Mouse (Mus musculus): Measurements from ENCODE around the gene Sec31b. TPM values are rescaled to one million over a fixed set of nuclear protein-coding genes. Genes with fewer than 3 reads are reported as not detected.
A peak's percentile ranks its signal among the peaks of the same experiment; 100 is the strongest.

Sec31b gene
- polyA plus RNA-seq, 1 experiment from 2014 or later = 1.0 TPM

DNA sequence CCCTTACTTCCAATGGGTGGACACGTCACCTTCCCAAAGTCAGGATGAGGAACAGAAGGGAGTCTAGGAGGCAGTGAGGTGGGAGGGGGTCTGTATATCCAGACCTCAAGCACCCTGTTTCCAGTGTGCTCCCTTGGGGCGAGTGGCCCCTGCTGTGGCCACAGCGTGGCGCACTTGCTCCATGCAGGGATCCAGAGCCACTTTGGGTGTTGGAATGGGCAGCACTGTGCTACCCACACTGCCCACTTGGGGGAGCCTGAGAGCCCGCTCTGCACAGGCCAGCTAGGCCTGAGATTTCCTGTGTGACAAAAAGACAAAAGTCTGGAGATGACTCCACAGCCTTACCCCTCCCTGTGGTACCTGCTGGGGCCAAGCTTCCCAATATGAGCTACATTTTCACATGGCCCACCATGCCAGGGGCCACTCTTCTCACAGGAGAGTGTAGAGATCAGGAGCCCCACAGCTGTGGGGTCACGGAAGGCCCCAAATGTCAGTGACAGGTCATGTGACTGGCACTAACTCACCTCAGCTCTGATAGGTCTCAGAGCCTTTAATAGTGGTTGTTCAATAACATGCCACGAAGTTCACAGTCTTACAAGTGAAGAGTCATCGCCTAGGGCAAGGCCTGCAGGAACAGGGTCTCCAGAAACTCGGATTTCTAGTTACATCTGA, 37.1 kb upstream of the Sec31b start:
- H3K27ac ChIP-seq = no peak overlapping the region
- ATAC-seq (replicated peaks; ENCODE audit: low FRiP score, low read depth) = peak; percentile 72
- WGBS = 29% methylated on average over 9 of the region's 9 CpGs
- H3K4me2 ChIP-seq (ENCODE audit: low read length) = no peak overlapping the region
- H3K4me1 ChIP-seq (replicated peaks; ENCODE audit: insufficient read depth, low read length) = no peaks in the 10 kb centered on the region
- DNase-seq (ENCODE audit: low spot score) = peak; percentile 90
- no peaks in the 10 kb centered on the region for H3K27me3 ChIP-seq (ENCODE audit: insufficient read depth, low read length)
- H3K4me3 ChIP-seq (replicated peaks; ENCODE audit: low read depth, low read length) = no peak overlapping the region
- no peaks in the 10 kb centered on the region for H3K9me3 ChIP-seq (replicated peaks; ENCODE audit: low read length)
- H3K9ac ChIP-seq (ENCODE audit: low read depth, low read length) = no peak overlapping the region
- H3K36me3 ChIP-seq (ENCODE audit: insufficient read depth, low read length) = no peaks in the 10 kb centered on the region
- peak; percentile 100 for TF ChIP-seq CTCF (IDR thresholded peaks at IDR 0.05; ENCODE audit: low read depth)

DNA sequence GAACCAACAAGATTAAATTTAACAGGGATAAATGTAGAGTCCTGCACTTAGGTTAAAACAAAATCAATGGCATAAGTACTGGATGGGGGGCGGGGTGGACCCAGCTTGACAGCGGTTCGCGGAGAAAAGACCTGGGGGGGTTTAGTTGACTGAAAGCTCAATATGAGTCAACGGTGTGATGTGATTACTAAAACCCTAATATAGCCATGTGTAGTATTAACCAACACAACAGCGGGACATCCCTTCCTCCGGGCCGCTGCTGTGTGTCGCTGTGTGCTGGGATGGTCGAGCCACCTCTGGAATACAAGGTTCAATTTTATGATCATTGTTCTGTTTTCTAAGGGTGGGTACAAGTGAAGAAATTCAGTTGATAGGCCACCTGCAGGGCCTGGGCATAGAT, 36.4 kb upstream of the Sec31b start:
- WGBS = 84% methylated on average over 10 of the region's 10 CpGs
- no peak for ATAC-seq (replicated peaks; ENCODE audit: low FRiP score, low read depth)
- no peaks in the 10 kb centered on the region for H3K9me3 ChIP-seq (replicated peaks; ENCODE audit: low read length)

DNA sequence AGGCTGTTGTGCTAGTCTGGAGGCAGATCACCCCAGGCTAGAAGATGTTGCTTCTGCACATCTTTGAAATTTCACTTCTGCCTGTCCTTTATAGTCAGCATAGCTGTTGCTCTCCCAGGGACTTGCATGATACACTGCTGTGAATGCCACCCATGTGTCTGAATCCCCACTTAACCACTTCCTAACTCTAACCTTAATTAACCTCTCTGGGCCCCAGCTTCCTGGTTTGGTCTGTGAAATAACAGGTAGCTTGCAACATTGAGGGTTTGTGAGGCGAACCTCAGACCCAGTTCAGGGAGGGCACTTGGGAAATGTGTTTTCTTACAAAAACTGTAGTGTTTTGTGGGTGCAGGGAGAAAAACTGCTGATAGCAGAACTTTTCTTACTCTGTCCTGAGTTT, 32.4 kb upstream of the Sec31b start:
- no peaks in the 10 kb centered on the region for H3K9me3 ChIP-seq (replicated peaks; ENCODE audit: low read length)
- TF ChIP-seq CTCF (IDR thresholded peaks at IDR 0.05; ENCODE audit: low read depth) = no peak
- no peak overlapping the region for H3K27ac ChIP-seq
- no peaks in the 10 kb centered on the region for H3K27me3 ChIP-seq (ENCODE audit: insufficient read depth, low read length)
- DNase-seq (ENCODE audit: low spot score) (no peak), ATAC-seq (replicated peaks; ENCODE audit: low FRiP score, low read depth) (no peak)
- no peak overlapping the region for H3K4me3 ChIP-seq (replicated peaks; ENCODE audit: low read depth, low read length)
- H3K9ac ChIP-seq (ENCODE audit: low read depth, low read length) = no peak overlapping the region
- 0 out of 2 replicates have a peak, but pooled peaks cover 3% of the 10 kb centered on the region for H3K36me3 ChIP-seq (ENCODE audit: insufficient read depth, low read length)
- H3K4me2 ChIP-seq (ENCODE audit: low read length) = no peak overlapping the region
- H3K4me1 ChIP-seq (replicated peaks; ENCODE audit: insufficient read depth, low read length) = no peaks in the 10 kb centered on the region
- 58% methylated on average over 1 of the region's 1 CpGs for WGBS

More for the DNA sequence above, 36.4 kb upstream of the Sec31b start:
- no peaks in the 10 kb centered on the region for H3K4me1 ChIP-seq (replicated peaks; ENCODE audit: insufficient read depth, low read length)
- H3K27me3 ChIP-seq (ENCODE audit: insufficient read depth, low read length) = no peaks in the 10 kb centered on the region
- no peaks in the 10 kb centered on the region for H3K36me3 ChIP-seq (ENCODE audit: insufficient read depth, low read length)
- no peak overlapping the region for H3K27ac ChIP-seq
- no peak overlapping the region for H3K9ac ChIP-seq (ENCODE audit: low read depth, low read length)
- H3K4me3 ChIP-seq (replicated peaks; ENCODE audit: low read depth, low read length) = no peak overlapping the region
- no peak for TF ChIP-seq CTCF (IDR thresholded peaks at IDR 0.05; ENCODE audit: low read depth)
- DNase-seq (ENCODE audit: low spot score) = no peak
- H3K4me2 ChIP-seq (ENCODE audit: low read length) = no peak overlapping the region

DNA sequence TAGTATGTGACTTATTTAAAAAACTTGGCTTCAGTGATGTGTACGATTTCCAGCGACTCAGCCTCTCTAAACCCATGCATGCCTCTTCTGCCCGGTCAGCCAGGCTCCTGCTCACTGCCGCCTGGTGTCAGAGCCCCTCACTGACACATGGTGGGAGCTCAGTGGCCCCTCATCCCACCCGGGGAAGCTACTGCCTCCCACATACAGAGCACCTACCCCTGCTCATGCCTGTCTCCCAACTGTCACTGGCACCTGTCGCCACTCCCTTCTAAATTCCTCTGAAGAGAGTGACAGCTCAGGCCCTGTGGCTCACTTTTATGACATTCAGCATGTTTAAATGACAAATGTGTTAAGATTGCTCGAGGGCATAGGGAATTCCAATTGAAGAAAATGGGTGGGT, 30.6 kb upstream of the Sec31b start:
- no peak overlapping the region for H3K4me2 ChIP-seq (ENCODE audit: low read length)
- no peaks in the 10 kb centered on the region for H3K4me1 ChIP-seq (replicated peaks; ENCODE audit: insufficient read depth, low read length)
- no peaks in the 10 kb centered on the region for H3K27me3 ChIP-seq (ENCODE audit: insufficient read depth, low read length)
- H3K9ac ChIP-seq (ENCODE audit: low read depth, low read length) = no peak overlapping the region
- 62% methylated on average over 7 of the region's 7 CpGs for WGBS
- H3K4me3 ChIP-seq (replicated peaks; ENCODE audit: low read depth, low read length) = no peak overlapping the region
- no peak for TF ChIP-seq CTCF (IDR thresholded peaks at IDR 0.05; ENCODE audit: low read depth)
- DNase-seq (ENCODE audit: low spot score) (no peak), ATAC-seq (replicated peaks; ENCODE audit: low FRiP score, low read depth) (no peak)
- H3K36me3 ChIP-seq (ENCODE audit: insufficient read depth, low read length) = peaks cover 18% of the 10 kb centered on the region
- H3K9me3 ChIP-seq (replicated peaks; ENCODE audit: low read length) = no peaks in the 10 kb centered on the region
- no peak overlapping the region for H3K27ac ChIP-seq

DNA sequence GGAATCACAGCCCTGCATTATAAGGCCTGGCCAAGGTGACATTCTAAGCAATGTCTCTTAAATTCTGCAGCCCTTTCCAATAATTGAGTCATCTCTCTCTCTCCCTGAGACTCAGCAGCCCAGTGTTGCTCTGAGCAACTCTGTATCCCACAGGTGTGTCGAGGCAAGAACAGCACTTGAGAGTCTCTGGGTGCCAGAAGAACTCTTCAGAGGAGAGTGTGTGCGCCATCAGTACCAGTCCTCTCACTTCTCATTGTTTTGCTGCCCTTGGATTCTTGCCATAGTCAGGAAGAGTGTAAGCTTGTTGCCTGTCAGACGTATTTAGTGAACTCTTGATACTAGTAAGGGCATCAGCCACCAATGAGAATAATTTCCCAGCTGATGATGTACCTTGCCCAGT, 22.1 kb upstream of the Sec31b start:
- H3K4me2 ChIP-seq (ENCODE audit: low read length) = no peak overlapping the region
- 77% methylated on average over 3 of the region's 3 CpGs for WGBS
- DNase-seq (ENCODE audit: low spot score) = no peak
- H3K4me1 ChIP-seq (replicated peaks; ENCODE audit: insufficient read depth, low read length) = peaks cover 10% of the 10 kb centered on the region; the same call in 1 of the 2 replicates
- 0 out of 2 replicates have a peak, but pooled peaks have one; percentile 27 for ATAC-seq (replicated peaks; ENCODE audit: low FRiP score, low read depth)
- H3K9me3 ChIP-seq (replicated peaks; ENCODE audit: low read length) = no peaks in the 10 kb centered on the region
- H3K27ac ChIP-seq = no peak overlapping the region
- no peak overlapping the region for H3K4me3 ChIP-seq (replicated peaks; ENCODE audit: low read depth, low read length)
- no peak overlapping the region for H3K9ac ChIP-seq (ENCODE audit: low read depth, low read length)
- peaks cover 70% of the 10 kb centered on the region for H3K36me3 ChIP-seq (ENCODE audit: insufficient read depth, low read length)
- no peaks in the 10 kb centered on the region for H3K27me3 ChIP-seq (ENCODE audit: insufficient read depth, low read length)
- TF ChIP-seq CTCF (IDR thresholded peaks at IDR 0.05; ENCODE audit: low read depth) = no peak

DNA sequence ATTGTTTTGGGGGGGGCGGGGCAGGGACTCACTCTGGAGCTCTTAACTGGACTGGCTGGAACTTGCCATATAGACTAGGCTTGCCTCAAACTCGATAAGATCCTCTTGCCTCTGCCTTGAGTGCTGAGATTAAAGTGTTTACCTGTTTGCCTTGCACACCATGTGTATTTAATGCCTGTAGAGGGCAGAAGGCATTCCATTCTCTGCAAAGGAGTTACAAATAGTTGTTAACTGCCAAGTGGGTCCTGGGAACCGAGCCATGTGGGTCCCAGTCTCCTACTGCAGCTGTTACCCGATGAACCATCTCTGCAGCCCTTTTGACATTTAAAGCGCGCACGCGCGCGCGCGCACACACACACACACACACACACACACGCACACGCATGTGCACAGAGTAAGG, 18.3 kb upstream of the Sec31b start:
- no peak for ATAC-seq (replicated peaks; ENCODE audit: low FRiP score, low read depth)
- no peak for TF ChIP-seq CTCF (IDR thresholded peaks at IDR 0.05; ENCODE audit: low read depth)
- H3K36me3 ChIP-seq (ENCODE audit: insufficient read depth, low read length) = peaks cover 38% of the 10 kb centered on the region; the same call in 1 of the 2 replicates
- no peak overlapping the region for H3K4me3 ChIP-seq (replicated peaks; ENCODE audit: low read depth, low read length)
- H3K27me3 ChIP-seq (ENCODE audit: insufficient read depth, low read length) = no peaks in the 10 kb centered on the region
- no peak for DNase-seq (ENCODE audit: low spot score)
- no peak overlapping the region for H3K9ac ChIP-seq (ENCODE audit: low read depth, low read length)
- 89% methylated on average over 14 of the region's 14 CpGs for WGBS
- H3K27ac ChIP-seq = no peak overlapping the region
- peak overlapping the region; percentile 77; the same call in 1 of the 2 replicates for H3K4me2 ChIP-seq (ENCODE audit: low read length)
- H3K9me3 ChIP-seq (replicated peaks; ENCODE audit: low read length) = no peaks in the 10 kb centered on the region
- H3K4me1 ChIP-seq (replicated peaks; ENCODE audit: insufficient read depth, low read length) = peaks cover 10% of the 10 kb centered on the region; the same call in 1 of the 2 replicates
